Mouse (Mus musculus) T-cell, adult 2 months (primary cell): ENCODE results near the gene Yjefn3.

ENCODE experiments used
- DNase-seq: peaks from one replicate; pipeline ENCODE4 v3.0.0; 2022; ENCODE audit warnings: low spot score

The Yjefn3 gene

GRCm38 (mm10) chr8:69907106-69907505 lies 4.6 kb upstream of the Yjefn3 start:
- no peak for DNase-seq

GRCm38 (mm10) chr8:69906260-69906659 lies 3.7 kb upstream of the Yjefn3 start:
- no peak for DNase-seq

GRCm38 (mm10) chr8:69904096-69904495 lies 1.6 kb upstream of the Yjefn3 start:
- no peak for DNase-seq

- peak; percentile 98 for DNase-seq
Observed at GRCm38 (mm10) chr8:69903063-69903542, 591 bp upstream of the Yjefn3 start.

GRCm38 (mm10) chr8:69901484-69902162 lies 889 bp downstream of the Yjefn3 start:
- DNase-seq, result peak; percentile 94

GRCm38 (mm10) chr8:69900895-69901451 lies 1.5 kb downstream of the Yjefn3 start:
- DNase-seq, result no peak

GRCm38 (mm10) chr8:69899876-69900275 lies 2.6 kb downstream of the Yjefn3 start:
- no peak for DNase-seq

GRCm38 (mm10) chr8:69897857-69898256 lies 4.7 kb downstream of the Yjefn3 start:
- no peak for DNase-seq

- no peak for DNase-seq
Observed at GRCm38 (mm10) chr8:69895772-69896451, 6.6 kb downstream of the Yjefn3 start.

GRCm38 (mm10) chr8:69894836-69895332 lies 7.6 kb downstream of the Yjefn3 start:
- no peak for DNase-seq

- peak; percentile 63 for DNase-seq
Observed at GRCm38 (mm10) chr8:69893863-69894262, 8.6 kb downstream of the Yjefn3 start.

GRCm38 (mm10) chr8:69890813-69891241 lies 11.7 kb downstream of the Yjefn3 start:
- no peak for DNase-seq

- DNase-seq, result no peak
Observed at GRCm38 (mm10) chr8:69888902-69889301, 13.6 kb downstream of the Yjefn3 start.

GRCm38 (mm10) chr8:69888244-69888866 lies 14.2 kb downstream of the Yjefn3 start:
- DNase-seq, result no peak

- peak; percentile 37 for DNase-seq
Observed at GRCm38 (mm10) chr8:69887289-69888243, 14.9 kb downstream of the Yjefn3 start, which contains the start of gene Cilp2. Gene Cilp2, minus strand, starts transcription at chr8:69887687.

- DNase-seq, result no peak
Observed at GRCm38 (mm10) chr8:69884141-69884540, 18.4 kb downstream of the Yjefn3 start.

- DNase-seq, result no peak
Observed at GRCm38 (mm10) chr8:69882833-69883600, 19.5 kb downstream of the Yjefn3 start.

GRCm38 (mm10) chr8:69882021-69882756 lies 20.3 kb downstream of the Yjefn3 start:
- peak; percentile 39 for DNase-seq

GRCm38 (mm10) chr8:69881261-69881865 lies 21.1 kb downstream of the Yjefn3 start:
- no peak for DNase-seq
